Mouse (Mus musculus) neural tube, embryonic 11.5 days (tissue): ENCODE measurements around the gene Rab42. TPM values are rescaled to one million over a fixed set of nuclear protein-coding genes. Genes with fewer than 3 reads are reported as not detected.
A peak's percentile ranks its signal among the peaks of the same experiment; 100 is the strongest.
"Not testable (repeated sequence)": the region's sequence is repeated elsewhere in the genome, so short reads cannot be mapped to it uniquely, and the experiment has no call there.

Experiments
- ATAC-seq: fragments of 200-750 bp; cut with Nextera tagmentation; 2 replicates; pipeline ENCODE4 v1.8.0; 2017; ENCODE audit warnings: moderate number of reproducible peaks, mild to moderate bottlenecking, moderate TSS enrichment, moderate library complexity; ENCODE audit not compliant: insufficient read depth, low FRiP score, low TSS enrichment
- DNase-seq: peaks from one replicate; pipeline ENCODE4 v3.0.0-alpha.2; 2015; ENCODE audit warnings: low spot score
- H3K27ac ChIP-seq: fragments of 300-500 bp; sonication (generic); 2 replicates; pipeline ENCODE4 v1.5.1; 2014; ENCODE audit warnings: low read depth, mild to moderate bottlenecking, low read length
- H3K27me3 ChIP-seq: fragments of 300-500 bp; sonication (generic); 2 replicates; pipeline ENCODE4 v1.6.1; 2014; ENCODE audit warnings: mild to moderate bottlenecking, low read length, mixed read lengths; ENCODE audit not compliant: control insufficient read depth, insufficient read depth
- H3K36me3 ChIP-seq: fragments of 300-500 bp; sonication (generic); 2 replicates; pipeline ENCODE4 v1.6.1; 2014; ENCODE audit warnings: mild to moderate bottlenecking, low read length, moderate library complexity, mixed read lengths; ENCODE audit not compliant: control insufficient read depth, insufficient read depth
- H3K4me1 ChIP-seq: fragments of 300-500 bp; sonication (generic); 2 replicates; pipeline ENCODE4 v1.6.1; 2014; ENCODE audit warnings: low read length, mixed read lengths; ENCODE audit not compliant: control insufficient read depth, insufficient read depth
- H3K4me2 ChIP-seq: fragments of 300-500 bp; sonication (generic); 2 replicates; pipeline ENCODE4 v1.6.1; 2014; ENCODE audit warnings: low read depth, mild to moderate bottlenecking, moderate library complexity
- H3K4me3 ChIP-seq: fragments of 300-500 bp; sonication (generic); 2 replicates; pipeline ENCODE4 v1.5.1; 2014; ENCODE audit warnings: low read depth, low read length
- H3K9ac ChIP-seq: fragments of 300-500 bp; sonication (generic); 2 replicates; pipeline ENCODE4 v1.6.1; 2014; ENCODE audit warnings: mild to moderate bottlenecking, low read length
- H3K9me3 ChIP-seq: fragments of 300-500 bp; sonication (generic); 2 replicates; pipeline ENCODE4 v1.6.1; 2016; ENCODE audit warnings: low read length; ENCODE audit not compliant: control insufficient read depth
- WGBS: fragments of 180-500 bp; shearing (Covaris S2); extraction: QIAGEN DNeasy Blood & Tissue Kit; methylation state at CpG from one replicate; pipeline ENCODE4 v1.1.7; 2014; 5-methylcytosine and 5-hydroxymethylcytosine counted together
- polyA plus RNA-seq: library from polyadenylated mRNA; unstranded; fragments of >200 nt; fragmentation: Nextera tagmentation; extraction: Ambion mirVana; gene quantifications from 2 replicates; pipeline ENCODE4 v1.2.1, GENCODE M21; 2014

Gene Rab42
- polyA plus RNA-seq, 1 experiment from 2014 or later, result 0.74 TPM

GRCm38 (mm10) chr4:132309140-132309848, 6.1 kb upstream of the Rab42 start:
- peak overlapping the region; percentile 96 for H3K4me2 ChIP-seq
- peak; percentile 35 for DNase-seq
- H3K27me3 ChIP-seq, result no peaks in the 10 kb centered on the region
- peaks cover 6% of the 10 kb centered on the region for H3K4me1 ChIP-seq
- H3K4me3 ChIP-seq, result peak overlapping the region; percentile 73
- H3K36me3 ChIP-seq, result peaks cover 9% of the 10 kb centered on the region
- ATAC-seq, result no peak
- WGBS, result 1% methylated on average over 15 of the region's 15 CpGs
- H3K9ac ChIP-seq, result peak overlapping the region; percentile 82
- H3K27ac ChIP-seq, result peak overlapping the region; percentile 53
- H3K9me3 ChIP-seq, result no peaks in the 10 kb centered on the region

DNA sequence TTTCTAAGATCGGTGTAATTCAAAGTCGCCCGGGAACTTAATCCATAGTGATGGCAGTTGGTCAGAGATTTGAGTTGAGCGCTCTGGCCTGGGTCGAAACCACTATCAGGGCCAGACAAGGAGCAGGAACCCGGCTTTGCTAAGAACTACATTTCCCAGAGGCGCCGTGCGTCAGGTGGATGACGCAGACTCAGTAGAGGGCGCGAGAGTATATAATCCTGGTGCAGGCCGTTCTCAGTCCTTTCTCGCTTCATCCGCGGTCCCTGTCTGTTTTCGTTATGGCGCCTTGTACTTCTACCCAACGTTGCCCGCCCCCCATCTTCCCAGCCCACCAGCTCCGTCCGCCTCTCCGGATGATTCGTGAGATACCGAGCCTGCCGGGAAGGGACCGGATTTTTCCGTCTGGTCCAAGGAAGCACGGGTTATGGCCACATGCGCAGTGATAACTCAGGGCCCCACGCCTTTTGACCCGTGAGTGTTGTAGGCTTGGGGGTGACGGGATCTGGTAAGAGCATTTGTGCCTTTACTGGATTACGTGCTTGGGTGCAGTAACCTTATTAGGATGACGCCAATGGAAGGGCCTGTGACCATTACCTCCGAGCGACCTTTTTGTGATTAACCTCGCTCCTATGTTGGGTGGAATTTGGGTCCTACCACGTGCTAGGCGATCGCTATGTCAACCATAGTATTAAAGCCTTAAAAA, 5.4 kb upstream of the Rab42 start:
- H3K27me3 ChIP-seq, result no peaks in the 10 kb centered on the region
- DNase-seq, result peak; percentile 89

DNA sequence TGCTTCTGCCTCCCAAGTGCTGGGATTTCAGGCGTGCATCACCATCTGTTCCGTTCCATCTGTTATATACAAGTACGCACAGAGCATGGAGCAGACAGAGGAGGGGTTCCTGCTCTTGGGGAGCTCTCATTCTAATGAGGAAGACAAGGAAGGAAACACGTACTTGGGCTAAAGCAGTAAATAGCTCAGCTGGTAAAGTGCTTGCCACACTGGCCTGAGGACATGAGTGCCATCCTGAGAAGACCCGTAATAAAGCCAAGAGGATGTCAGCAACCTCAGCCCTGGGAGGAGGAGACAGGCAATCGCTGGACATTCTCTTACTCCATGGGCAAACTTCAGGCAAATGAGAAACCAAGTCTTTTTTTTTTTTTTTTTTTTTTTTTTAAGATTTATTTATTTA, 2.8 kb upstream of the Rab42 start:
- no peaks in the 10 kb centered on the region for H3K9me3 ChIP-seq
- H3K4me2 ChIP-seq, result no peak overlapping the region
- H3K27ac ChIP-seq, result no peak overlapping the region
- peaks cover 6% of the 10 kb centered on the region for H3K4me1 ChIP-seq
- DNase-seq (no peak), ATAC-seq (no peak)
- no peak overlapping the region for H3K9ac ChIP-seq
- H3K27me3 ChIP-seq, result no peaks in the 10 kb centered on the region
- H3K36me3 ChIP-seq, result peaks cover 5% of the 10 kb centered on the region; the same call in 1 of the 2 replicates
- WGBS, result 77% methylated on average over 6 of the region's 6 CpGs
- H3K4me3 ChIP-seq, result no peak overlapping the region

More for the DNA sequence above, 5.4 kb upstream of the Rab42 start:
- peak overlapping the region; percentile 82 for H3K9ac ChIP-seq
- peak overlapping the region; percentile 53 for H3K27ac ChIP-seq
- no peaks in the 10 kb centered on the region for H3K9me3 ChIP-seq
- ATAC-seq, result peak; percentile 84
- peak overlapping the region; percentile 73 for H3K4me3 ChIP-seq
- peaks cover 9% of the 10 kb centered on the region for H3K36me3 ChIP-seq
- peak overlapping the region; percentile 96 for H3K4me2 ChIP-seq
- 2% methylated on average over 41 of the region's 41 CpGs for WGBS
- H3K4me1 ChIP-seq, result peaks cover 6% of the 10 kb centered on the region

- no peaks in the 10 kb centered on the region for H3K9me3 ChIP-seq
- no peaks in the 10 kb centered on the region for H3K27me3 ChIP-seq
- H3K4me3 ChIP-seq, result no peak overlapping the region
- H3K4me1 ChIP-seq, result peaks cover 6% of the 10 kb centered on the region
- ATAC-seq (no peak), DNase-seq (no peak)
- H3K9ac ChIP-seq, result no peak overlapping the region
- H3K36me3 ChIP-seq, result peaks cover 3% of the 10 kb centered on the region; the same call in 1 of the 2 replicates
- 89% methylated on average over 8 of the region's 8 CpGs for WGBS
- H3K27ac ChIP-seq, result no peak overlapping the region
- no peak overlapping the region for H3K4me2 ChIP-seq
These were observed 2.1 kb upstream of the Rab42 start for GRCm38 (mm10) chr4:132305276-132305675.

- ATAC-seq, DNase-seq, H3K4me1 ChIP-seq, H3K36me3 ChIP-seq, H3K27me3 ChIP-seq, H3K9me3 ChIP-seq, H3K27ac ChIP-seq: not testable (repeated sequence)
- Histone ChIP-seq H3K4me2 (peak overlapping the region; percentile 61), H3K4me3 (peak overlapping the region; percentile 40), H3K9ac (peak overlapping the region; percentile 52)
- WGBS, result 50% methylated on average over 6 of the region's 6 CpGs
These were observed 299 bp upstream of the Rab42 start for GRCm38 (mm10) chr4:132303484-132303883.

DNA sequence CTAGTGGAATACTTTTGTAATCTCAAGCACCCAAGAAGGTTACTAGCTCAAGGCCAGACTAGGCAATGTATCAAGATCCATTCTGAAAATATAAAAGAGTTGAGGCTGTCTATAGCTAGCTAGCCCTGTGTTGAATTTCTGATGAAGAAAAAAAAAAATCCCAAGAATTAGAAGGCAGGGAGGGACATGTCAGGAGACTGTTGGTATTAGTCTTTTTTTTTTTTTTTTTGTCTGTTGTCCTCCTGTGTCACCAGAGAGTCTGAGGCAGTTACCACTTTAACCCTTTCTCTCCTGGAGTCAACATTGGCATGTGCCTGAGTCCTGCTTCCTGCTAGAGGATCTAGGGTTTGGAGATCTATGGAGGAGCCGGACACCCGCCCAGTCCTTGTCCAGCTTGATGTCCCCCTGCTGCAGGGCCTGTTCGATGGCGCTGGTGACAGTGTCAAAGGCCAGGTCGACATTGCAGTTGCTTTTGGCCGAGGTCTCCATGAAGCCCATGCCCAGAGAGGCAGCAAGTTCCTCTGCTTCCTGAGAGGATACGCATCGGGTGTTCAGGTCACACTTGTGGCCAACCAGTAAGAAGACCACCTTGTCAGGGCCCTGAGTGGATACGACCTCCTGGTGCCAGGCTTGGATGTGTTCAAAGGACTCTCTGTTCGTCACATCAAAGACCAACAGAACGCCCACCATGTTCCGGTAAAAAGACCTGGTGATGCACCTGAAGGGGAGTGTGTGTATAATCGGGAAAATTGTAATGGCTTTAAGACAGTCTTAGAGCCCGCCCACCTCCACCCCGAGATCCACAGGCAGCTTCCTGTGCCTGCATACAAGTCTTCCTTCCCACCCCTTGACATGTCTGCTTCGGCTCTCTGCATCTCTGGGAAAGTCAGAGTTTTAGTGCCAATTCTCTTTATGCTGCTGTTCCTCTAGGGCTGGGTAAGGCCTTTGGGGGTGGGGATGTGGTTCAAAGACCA, 933 bp downstream of the Rab42 start:
- Histone ChIP-seq H3K27me3 (no peaks in the 10 kb centered on the region), H3K36me3 (no peaks in the 10 kb centered on the region), H3K27ac (no peak overlapping the region), H3K9me3 (no peaks in the 10 kb centered on the region), H3K4me1 (no peaks in the 10 kb centered on the region), H3K4me3 (peak overlapping the region; percentile 40), H3K9ac (peak overlapping the region; percentile 52; the same call in 1 of the 2 replicates), H3K4me2 (peak overlapping the region; percentile 61)
- DNase-seq (peak; percentile 12), ATAC-seq (no peak)
- WGBS, result 68% methylated on average over 16 of the region's 16 CpGs

DNA sequence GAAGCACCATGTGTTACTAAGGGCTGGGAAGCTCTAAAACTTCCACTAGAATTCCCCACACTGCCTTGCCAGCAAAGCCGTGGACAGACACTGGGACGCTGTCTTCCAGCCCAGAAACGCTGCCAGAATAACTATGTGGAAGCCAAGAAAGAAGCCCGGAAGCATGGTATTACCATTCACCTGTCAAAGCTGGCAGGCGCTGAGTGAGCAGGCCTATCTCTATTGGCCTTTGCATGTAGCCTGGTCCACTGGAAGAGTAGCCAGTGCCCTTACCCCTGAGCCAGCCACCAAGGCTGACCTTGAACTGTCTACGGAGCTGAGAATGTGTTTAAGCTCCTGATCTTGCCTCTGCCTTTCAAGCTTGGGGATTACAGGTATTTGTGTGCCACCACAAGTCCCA, 1.7 kb downstream of the Rab42 start:
- Histone ChIP-seq H3K4me1 (no peaks in the 10 kb centered on the region), H3K27me3 (no peaks in the 10 kb centered on the region), H3K4me2 (no peak overlapping the region), H3K4me3 (no peak overlapping the region), H3K27ac (no peak overlapping the region), H3K9ac (no peak overlapping the region), H3K9me3 (no peaks in the 10 kb centered on the region), H3K36me3 (no peaks in the 10 kb centered on the region)
- DNase-seq (no peak), ATAC-seq (no peak)
- 89% methylated on average over 6 of the region's 6 CpGs for WGBS

GRCm38 (mm10) chr4:132299849-132300248, 3.3 kb downstream of the Rab42 start:
- H3K9ac ChIP-seq, result no peak overlapping the region
- ATAC-seq, result no peak
- H3K36me3 ChIP-seq, result no peaks in the 10 kb centered on the region
- WGBS, result 85% methylated on average over 1 of the region's 1 CpGs
- no peaks in the 10 kb centered on the region for H3K9me3 ChIP-seq
- H3K4me1 ChIP-seq, result no peaks in the 10 kb centered on the region
- H3K4me3 ChIP-seq, result no peak overlapping the region
- H3K4me2 ChIP-seq, result no peak overlapping the region
- H3K27me3 ChIP-seq, result no peaks in the 10 kb centered on the region
- no peak for DNase-seq
- H3K27ac ChIP-seq, result no peak overlapping the region
